Mouse (Mus musculus): ENCODE results near the gene Sbno1.

GRCm38 (mm10) chr5:124438746-124439145 is 12.9 kb upstream of the Sbno1 start:
- TF ChIP-seq TAL1 (IDR thresholded peaks at IDR 0.05; ENCODE audit: low read length) (no peak), GATA1 (IDR thresholded peaks at IDR 0.05; ENCODE audit: low read length) (no peak)
